ENCODE assay signal across 8 mouse cellular contexts in genomic region chr1:166378431-166379012, GRCm38 (mm10). TPM values are rescaled to one million over a fixed set of nuclear protein-coding genes. Genes with fewer than 3 reads are reported as not detected.
DNase-seq lines count a peak whose midpoint lies in the region; ATAC-seq and TF ChIP-seq lines count a peak whose summit lies in the region.

No protein-coding gene starts in this region.

- ATAC-seq in embryonic facial prominence, embryonic 12.5 days (ENCODE audit: insufficient number of reproducible peaks, insufficient read depth, low FRiP score, low TSS enrichment) = no peak
- ATAC-seq in hindbrain, postnatal 0 days = no peak
- ATAC-seq in neural tube, embryonic 12.5 days (ENCODE audit: low FRiP score, low read depth) = 0 out of 2 replicates have a peak, but pooled peaks have one; percentile 0
- no peak for ATAC-seq in granulocyte monocyte progenitor cell, adult 5-6 weeks (replicated peaks; ENCODE audit: poor library complexity, severe bottlenecking)

- H3K9ac ChIP-seq in embryonic facial prominence, embryonic 12.5 days = peak overlapping the region; percentile 79
- H3K9ac ChIP-seq in hindbrain, postnatal 0 days (replicated peaks; ENCODE audit: low read length) = peak overlapping the region; percentile 92
- peak overlapping the region; percentile 97 for H3K9ac ChIP-seq in neural tube, embryonic 12.5 days

- H3K4me3 ChIP-seq in left cerebral cortex, adult 2 months = peak overlapping the region; percentile 52
- peak overlapping the region; percentile 96 for H3K4me3 ChIP-seq in embryonic facial prominence, embryonic 12.5 days
- H3K4me3 ChIP-seq in hindbrain, postnatal 0 days (ENCODE audit: low read length) = peak overlapping the region; percentile 98
- peak overlapping the region; percentile 96 for H3K4me3 ChIP-seq in neural tube, embryonic 12.5 days

- peaks cover 12% of the 10 kb centered on the region for H3K36me3 ChIP-seq in embryonic facial prominence, embryonic 12.5 days
- peaks cover 6% of the 10 kb centered on the region; the same call in 1 of the 2 replicates for H3K36me3 ChIP-seq in hindbrain, postnatal 0 days (ENCODE audit: insufficient read depth, low read length)
- peaks cover 14% of the 10 kb centered on the region for H3K36me3 ChIP-seq in neural tube, embryonic 12.5 days

- H3K27ac ChIP-seq in left cerebral cortex, adult 2 months = peak overlapping the region; percentile 83
- H3K27ac ChIP-seq in embryonic facial prominence, embryonic 12.5 days = peak overlapping the region; percentile 92
- H3K27ac ChIP-seq in hindbrain, postnatal 0 days = peak overlapping the region; percentile 61; the same call in 1 of the 2 replicates
- no peak overlapping the region for H3K27ac ChIP-seq in neural tube, embryonic 12.5 days

- intact Hi-C loops in left cerebral cortex, adult 2 months (cut with DNase I) = loop anchor here (10.0 kb wide), 1 partner anchor 374 kb away; the partner anchor contains the start of gene Pou2f1
- intact Hi-C loops in left cerebral cortex, postnatal 4 days (cut with DNase I) = no loop called here

- no peaks in the 10 kb centered on the region for H3K27me3 ChIP-seq in embryonic facial prominence, embryonic 12.5 days
- no peaks in the 10 kb centered on the region for H3K27me3 ChIP-seq in hindbrain, postnatal 0 days (ENCODE audit: insufficient read depth, low read length)
- H3K27me3 ChIP-seq in neural tube, embryonic 12.5 days (replicated peaks) = no peaks in the 10 kb centered on the region

- no peak for DNase-seq in left cerebral cortex, adult 2 months (ENCODE audit: extremely low spot score in 1 of 2, low spot score in 2 of 2)
- DNase-seq in left cerebral cortex, postnatal 4 days = no peak
- no peak for DNase-seq in hindbrain, postnatal 0 days (ENCODE audit: low spot score)
- DNase-seq in ovary, postnatal 36 days (ENCODE audit: low spot score) = no peak
- no peak for DNase-seq in natural killer cell, adult 2 months (ENCODE audit: low spot score in 2 of 2)

- H3K4me2 ChIP-seq in embryonic facial prominence, embryonic 12.5 days (replicated peaks) = peak overlapping the region; percentile 59
- H3K4me2 ChIP-seq in hindbrain, postnatal 0 days (ENCODE audit: low read depth, low read length) = peak overlapping the region; percentile 62
- H3K4me2 ChIP-seq in neural tube, embryonic 12.5 days (replicated peaks) = peak overlapping the region; percentile 65

- no peaks in the 10 kb centered on the region for H3K9me3 ChIP-seq in embryonic facial prominence, embryonic 12.5 days
- H3K9me3 ChIP-seq in hindbrain, postnatal 0 days (ENCODE audit: low read length) = no peaks in the 10 kb centered on the region
- no peaks in the 10 kb centered on the region for H3K9me3 ChIP-seq in neural tube, embryonic 12.5 days

- peaks cover 15% of the 10 kb centered on the region for H3K4me1 ChIP-seq in embryonic facial prominence, embryonic 12.5 days
- H3K4me1 ChIP-seq in hindbrain, postnatal 0 days (ENCODE audit: insufficient read depth, low read length) = peaks cover 13% of the 10 kb centered on the region
- peaks cover 18% of the 10 kb centered on the region for H3K4me1 ChIP-seq in neural tube, embryonic 12.5 days

- 3% methylated on average over 20 of the region's 21 CpGs for WGBS in embryonic facial prominence, embryonic 12.5 days
- WGBS in hindbrain, postnatal 0 days = 6% methylated on average over 17 of the region's 21 CpGs
- WGBS in neural tube, embryonic 12.5 days = 5% methylated on average over 21 of the region's 21 CpGs

- no peak; the same call in 1 of the 2 replicates for TF ChIP-seq CTCF in left cerebral cortex, adult 2 months (IDR thresholded peaks at IDR 0.05)
- no peak for TF ChIP-seq CTCF in hindbrain, postnatal 0 days (IDR thresholded peaks at IDR 0.05; ENCODE audit: low read depth)

RNA-seq across cellular contexts. Expression of gene Tada1, which starts 0.4 kb away (rescaled TPM):
- 10 to 100 TPM; 35.2 to 36.9 TPM for total RNA-seq in left cerebral cortex, adult 2 months (2021)
- total RNA-seq in left cerebral cortex, postnatal 4 days (2021) = 10 to 100 TPM; 43.5 to 43.8 TPM
- polyA plus RNA-seq in embryonic facial prominence, embryonic 12.5 days (2016; fragmentation: Nextera tagmentation; extraction: Ambion mirVana) = 65.8 and 66.0 TPM in 2 replicates
- total RNA-seq in hindbrain, postnatal 0 days (2014; rRNA removed) = 38.6 and 51.5 TPM in 2 replicates
- polyA plus RNA-seq in hindbrain, postnatal 0 days (2015; fragmentation: Nextera tagmentation; extraction: Ambion mirVana) = 52.7 and 55.7 TPM in 2 replicates
- polyA plus RNA-seq in neural tube, embryonic 12.5 days (2016; fragmentation: Nextera tagmentation; extraction: Ambion mirVana) = 60.2 and 65.1 TPM in 2 replicates
- 36.2 and 43.9 TPM in 2 replicates for total RNA-seq in granulocyte monocyte progenitor cell, adult 5-6 weeks (2014; fragmentation: Nextera tagmentation)
- total RNA-seq in granulocyte monocyte progenitor cell, adult 5-6 weeks (2017) = 45.4 and 45.9 TPM in 2 replicates

RNA-seq across cellular contexts. Expression of gene Pogk, which starts 31.1 kb away (rescaled TPM):
- total RNA-seq in left cerebral cortex, adult 2 months (2021) = 10 to 100 TPM; 39.8 to 39.9 TPM
- total RNA-seq in left cerebral cortex, postnatal 4 days (2021) = 10 to 100 TPM; 85.2 to 91.1 TPM
- 27.8 and 31.0 TPM in 2 replicates for polyA plus RNA-seq in embryonic facial prominence, embryonic 12.5 days (2016; fragmentation: Nextera tagmentation; extraction: Ambion mirVana)
- total RNA-seq in hindbrain, postnatal 0 days (2014; rRNA removed) = 71.0 and 83.0 TPM in 2 replicates
- polyA plus RNA-seq in hindbrain, postnatal 0 days (2015; fragmentation: Nextera tagmentation; extraction: Ambion mirVana) = 18.9 and 19.3 TPM in 2 replicates
- 39.1 and 43.6 TPM in 2 replicates for polyA plus RNA-seq in neural tube, embryonic 12.5 days (2016; fragmentation: Nextera tagmentation; extraction: Ambion mirVana)
- 9.8 and 12.6 TPM in 2 replicates for total RNA-seq in granulocyte monocyte progenitor cell, adult 5-6 weeks (2014; fragmentation: Nextera tagmentation)
- 7.5 and 9.2 TPM in 2 replicates for total RNA-seq in granulocyte monocyte progenitor cell, adult 5-6 weeks (2017)
